Mouse (Mus musculus): Measurements from ENCODE around the gene Acsm4. TPM values are rescaled to one million over a fixed set of nuclear protein-coding genes. Genes with fewer than 3 reads are reported as not detected.
A peak's percentile ranks its signal among the peaks of the same experiment; 100 is the strongest.

The Acsm4 gene
- polyA plus RNA-seq, 1 experiment from 2014 or later: not detected

DNA sequence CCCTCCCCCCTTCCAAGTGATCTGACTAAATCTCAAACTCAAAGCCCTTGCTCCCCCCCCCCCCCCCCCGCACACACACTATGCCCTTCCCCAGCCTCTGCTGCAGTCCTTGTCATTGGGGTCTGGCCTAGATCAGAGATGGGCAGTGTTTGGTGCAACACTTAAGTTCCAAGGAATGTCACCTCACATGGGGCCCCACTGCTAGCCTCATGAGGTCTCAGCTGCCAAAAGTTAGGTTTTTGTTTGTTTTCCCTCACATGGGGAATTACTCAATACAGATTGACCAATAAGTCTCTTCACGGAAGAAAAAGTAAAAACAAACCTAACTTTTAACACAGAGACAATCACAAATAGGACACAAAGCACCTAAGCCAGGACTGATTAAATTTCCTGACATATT is 58.9 kb downstream of the Acsm4 start:
- no peak for ATAC-seq (ENCODE audit: low FRiP score, low TSS enrichment)
- no peaks in the 10 kb centered on the region for H3K4me1 ChIP-seq (ENCODE audit: control insufficient read depth, insufficient read depth, low read length)
- no peak overlapping the region for H3K9ac ChIP-seq (ENCODE audit: low read depth, low read length)
- H3K27me3 ChIP-seq (ENCODE audit: control insufficient read depth, insufficient read depth, low read length): no peaks in the 10 kb centered on the region
- no peaks in the 10 kb centered on the region for H3K36me3 ChIP-seq (ENCODE audit: control insufficient read depth, insufficient read depth, low read length)
- WGBS: 71% methylated on average over 1 of the region's 2 CpGs
- H3K27ac ChIP-seq (ENCODE audit: low read depth, low read length): no peak overlapping the region
- H3K4me2 ChIP-seq (replicated peaks; ENCODE audit: low read depth, low read length): no peak overlapping the region
- 0 out of 2 replicates have a peak, but pooled peaks cover 1% of the 10 kb centered on the region for H3K9me3 ChIP-seq (ENCODE audit: control insufficient read depth, low read length)
- H3K4me3 ChIP-seq (ENCODE audit: low read length): no peak overlapping the region

DNA sequence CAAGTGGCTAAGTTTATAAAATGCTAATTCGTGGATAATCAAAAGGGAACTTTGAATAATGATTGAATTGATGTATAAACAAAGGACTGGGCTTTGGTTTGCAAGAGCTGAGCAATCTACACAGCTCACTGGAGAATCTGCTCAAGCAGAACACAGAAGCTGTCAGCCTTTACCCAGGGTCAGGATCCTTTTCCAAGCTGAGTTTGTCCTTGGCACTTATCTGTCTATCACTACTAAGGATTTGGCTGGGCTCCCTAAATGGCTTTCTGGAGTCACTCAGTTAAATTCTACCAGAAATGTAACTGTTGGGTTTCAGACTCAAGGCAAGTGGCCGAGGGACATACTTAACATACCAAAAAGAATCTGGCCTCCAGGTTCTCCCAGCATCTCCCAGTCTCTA is 60.1 kb downstream of the Acsm4 start:
- Histone ChIP-seq H3K27me3 (ENCODE audit: control insufficient read depth, insufficient read depth, low read length) (no peaks in the 10 kb centered on the region), H3K4me1 (ENCODE audit: control insufficient read depth, insufficient read depth, low read length) (no peaks in the 10 kb centered on the region), H3K27ac (ENCODE audit: low read depth, low read length) (no peak overlapping the region), H3K36me3 (ENCODE audit: control insufficient read depth, insufficient read depth, low read length) (no peaks in the 10 kb centered on the region), H3K4me3 (ENCODE audit: low read length) (no peak overlapping the region), H3K9me3 (ENCODE audit: control insufficient read depth, low read length) (no peaks in the 10 kb centered on the region), H3K9ac (ENCODE audit: low read depth, low read length) (no peak overlapping the region), H3K4me2 (replicated peaks; ENCODE audit: low read depth, low read length) (no peak overlapping the region)
- 65% methylated on average over 2 of the region's 2 CpGs for WGBS
- no peak for ATAC-seq (ENCODE audit: low FRiP score, low TSS enrichment)

DNA sequence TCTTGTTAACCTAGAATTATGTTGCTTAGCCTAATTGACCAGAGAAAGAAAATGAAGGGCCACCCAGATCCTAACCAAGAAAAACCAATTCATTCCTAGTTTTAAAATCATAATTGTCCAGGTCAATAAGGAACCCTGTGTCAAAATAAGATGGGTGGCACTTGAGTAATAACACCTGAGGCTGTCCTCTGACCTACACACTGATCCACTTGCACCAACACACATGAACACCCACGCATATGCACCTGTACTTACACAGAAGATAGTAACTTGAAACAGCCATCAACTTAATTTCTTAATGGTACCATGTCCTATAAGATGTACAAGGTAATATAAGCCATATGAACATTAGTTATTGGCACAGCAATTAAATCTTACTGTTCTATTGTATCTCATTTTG is 63.9 kb downstream of the Acsm4 start:
- H3K36me3 ChIP-seq (ENCODE audit: control insufficient read depth, insufficient read depth, low read length): no peaks in the 10 kb centered on the region
- 92% methylated on average over 1 of the region's 1 CpGs for WGBS
- no peak for ATAC-seq (ENCODE audit: low FRiP score, low TSS enrichment)

DNA sequence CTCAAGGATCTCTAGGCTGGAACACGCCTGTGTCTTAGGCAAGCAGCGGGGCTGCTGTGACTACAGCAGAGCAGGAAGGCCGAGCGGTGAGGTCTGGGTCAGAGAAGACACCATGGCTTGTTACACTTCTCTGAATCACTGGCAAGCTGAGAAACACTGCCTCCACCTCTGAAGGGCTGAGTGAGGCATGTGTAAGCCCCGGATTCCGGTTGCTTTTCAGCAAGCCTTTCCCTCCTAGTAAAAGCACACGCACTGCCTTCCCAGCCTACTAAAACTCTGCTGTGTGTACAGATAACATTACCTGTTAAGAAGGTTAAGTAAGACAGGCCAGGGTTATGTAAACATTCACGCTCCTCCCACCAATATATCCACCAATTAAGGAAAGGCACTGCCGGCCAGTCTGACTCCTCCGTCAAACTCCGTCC is 70.7 kb downstream of the Acsm4 start, which contains the start of gene Acsm3:
Acsm3 (plus strand) TSS at position 397 of the 425 bp plus-strand sequence.
- H3K9ac ChIP-seq (ENCODE audit: low read depth, low read length): no peak within 1 kb of the TSS
- H3K27ac ChIP-seq (ENCODE audit: low read depth, low read length): no peak within 1 kb of the TSS
- peak; percentile 78 for ATAC-seq (ENCODE audit: low FRiP score, low TSS enrichment)
- WGBS: 20% methylated on average over 11 of the region's 11 CpGs
- H3K9me3 ChIP-seq (ENCODE audit: control insufficient read depth, low read length): no peaks in the 10 kb centered on the region
- H3K27me3 ChIP-seq (ENCODE audit: control insufficient read depth, insufficient read depth, low read length): no peaks in the 10 kb centered on the region
- no peaks in the 10 kb centered on the region for H3K36me3 ChIP-seq (ENCODE audit: control insufficient read depth, insufficient read depth, low read length)
- H3K4me2 ChIP-seq (replicated peaks; ENCODE audit: low read depth, low read length): no peak within 1 kb of the TSS; the same call in 1 of the 2 replicates
- no peaks in the 10 kb centered on the region for H3K4me1 ChIP-seq (ENCODE audit: control insufficient read depth, insufficient read depth, low read length)
- H3K4me3 ChIP-seq (ENCODE audit: low read length): no peak within 1 kb of the TSS

More for the DNA sequence above, 63.9 kb downstream of the Acsm4 start:
- H3K27ac ChIP-seq (ENCODE audit: low read depth, low read length): no peak overlapping the region
- no peaks in the 10 kb centered on the region for H3K27me3 ChIP-seq (ENCODE audit: control insufficient read depth, insufficient read depth, low read length)
- no peaks in the 10 kb centered on the region for H3K4me1 ChIP-seq (ENCODE audit: control insufficient read depth, insufficient read depth, low read length)
- no peak overlapping the region for H3K4me3 ChIP-seq (ENCODE audit: low read length)
- no peak overlapping the region for H3K4me2 ChIP-seq (replicated peaks; ENCODE audit: low read depth, low read length)
- no peaks in the 10 kb centered on the region for H3K9me3 ChIP-seq (ENCODE audit: control insufficient read depth, low read length)
- H3K9ac ChIP-seq (ENCODE audit: low read depth, low read length): no peak overlapping the region

DNA sequence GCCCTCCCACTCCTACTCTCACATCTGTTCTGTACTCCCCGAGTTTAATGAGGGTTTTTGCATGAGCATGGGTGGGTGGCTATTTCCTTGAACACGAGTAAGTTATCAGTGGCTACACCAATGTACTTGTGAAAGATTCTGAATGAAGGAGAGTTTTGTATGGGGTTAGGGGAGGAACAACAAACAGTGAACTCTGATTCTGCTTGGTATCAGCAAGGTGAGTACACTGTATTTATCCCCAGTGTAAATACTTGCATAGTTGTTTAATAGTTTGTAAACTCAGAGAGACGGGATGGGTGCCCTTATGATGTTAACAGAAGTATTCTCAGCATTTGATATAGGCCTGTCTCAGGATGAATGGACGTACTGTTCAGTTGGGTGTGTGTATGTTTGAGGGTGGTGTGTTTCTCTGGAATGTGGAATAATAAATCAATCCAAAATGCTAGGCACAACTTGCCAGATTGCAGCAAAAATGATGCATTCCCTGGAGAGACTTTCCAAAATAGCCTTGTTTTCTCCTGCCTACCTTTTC is 72.4 kb downstream of the Acsm4 start:
- 54% methylated on average over 4 of the region's 4 CpGs for WGBS
- Histone ChIP-seq H3K4me2 (replicated peaks; ENCODE audit: low read depth, low read length) (no peak overlapping the region), H3K27ac (ENCODE audit: low read depth, low read length) (no peak overlapping the region), H3K27me3 (ENCODE audit: control insufficient read depth, insufficient read depth, low read length) (no peaks in the 10 kb centered on the region), H3K4me1 (ENCODE audit: control insufficient read depth, insufficient read depth, low read length) (no peaks in the 10 kb centered on the region), H3K9ac (ENCODE audit: low read depth, low read length) (no peak overlapping the region), H3K9me3 (ENCODE audit: control insufficient read depth, low read length) (no peaks in the 10 kb centered on the region), H3K4me3 (ENCODE audit: low read length) (no peak overlapping the region), H3K36me3 (ENCODE audit: control insufficient read depth, insufficient read depth, low read length) (no peaks in the 10 kb centered on the region)
- no peak for ATAC-seq (ENCODE audit: low FRiP score, low TSS enrichment)

Other genes with a start within 250 kb of the Acsm4 start
- gene Gp2, start 230.7 kb upstream of the Acsm4 start, polyA plus RNA-seq (2014; fragmentation: Nextera tagmentation; extraction: Ambion mirVana): not detected in 2 replicates
- gene Umod, start 210.7 kb upstream of the Acsm4 start, polyA plus RNA-seq (2014; fragmentation: Nextera tagmentation; extraction: Ambion mirVana): 1.2 and 1.7 TPM in 2 replicates
- gene Acsm5, start 170.6 kb upstream of the Acsm4 start, polyA plus RNA-seq (2014; fragmentation: Nextera tagmentation; extraction: Ambion mirVana): 0.11 and 0.19 TPM in 2 replicates
- gene Pdilt, start 166.5 kb upstream of the Acsm4 start, polyA plus RNA-seq (2014; fragmentation: Nextera tagmentation; extraction: Ambion mirVana): not detected in 2 replicates
- 4.6 and 10.4 TPM in 2 replicates for gene Acsm2, start 135.7 kb upstream of the Acsm4 start, polyA plus RNA-seq (2014; fragmentation: Nextera tagmentation; extraction: Ambion mirVana)
- 0.14 and 0.35 TPM in 2 replicates for gene Acsm1, start 83.0 kb upstream of the Acsm4 start, polyA plus RNA-seq (2014; fragmentation: Nextera tagmentation; extraction: Ambion mirVana)
- gene Thumpd1, start 30.8 kb downstream of the Acsm4 start, polyA plus RNA-seq (2014; fragmentation: Nextera tagmentation; extraction: Ambion mirVana): 55.0 and 89.8 TPM in 2 replicates
- gene Acsm3, start 70.9 kb downstream of the Acsm4 start, polyA plus RNA-seq (2014; fragmentation: Nextera tagmentation; extraction: Ambion mirVana): 0.16 and 0.74 TPM in 2 replicates
- gene Rexo5, start 104.0 kb downstream of the Acsm4 start, polyA plus RNA-seq (2014; fragmentation: Nextera tagmentation; extraction: Ambion mirVana): 22.9 and 30.6 TPM in 2 replicates
- gene Eri2, start 104.0 kb downstream of the Acsm4 start, polyA plus RNA-seq (2014; fragmentation: Nextera tagmentation; extraction: Ambion mirVana): 23.8 and 31.7 TPM in 2 replicates
- 8.3 and 8.6 TPM in 2 replicates for gene Lyrm1, start 205.8 kb downstream of the Acsm4 start, polyA plus RNA-seq (2014; fragmentation: Nextera tagmentation; extraction: Ambion mirVana)
- 5.6 and 5.9 TPM in 2 replicates for gene Dcun1d3, start 206.3 kb downstream of the Acsm4 start, polyA plus RNA-seq (2014; fragmentation: Nextera tagmentation; extraction: Ambion mirVana)

All from kidney, embryonic 14.5 days (tissue).